Mouse (Mus musculus) kidney, postnatal 0 days (tissue): ENCODE measurements around the gene Gpr63. TPM values are rescaled to one million over a fixed set of nuclear protein-coding genes. Genes with fewer than 3 reads are reported as not detected.
"Not testable (repeated sequence)": the region's sequence is repeated elsewhere in the genome, so short reads cannot be mapped to it uniquely, and the experiment has no call there.

Experiments used
- ATAC-seq: fragments of 200-750 bp; cut with Nextera tagmentation; replicated peaks from 2 replicates; pipeline ENCODE4 v1.8.0; 2017; ENCODE audit warnings: low read depth, moderate number of reproducible peaks, moderate TSS enrichment, moderate library complexity; ENCODE audit not compliant: low FRiP score
- DNase-seq: peaks from one replicate; pipeline ENCODE4 v3.0.0-alpha.2; 2016; ENCODE audit warnings: low spot score
- H3K27ac ChIP-seq: fragments of 300-500 bp; sonication (generic); 2 replicates; pipeline ENCODE4 v1.5.1; 2014; ENCODE audit warnings: mild to moderate bottlenecking
- H3K27me3 ChIP-seq: fragments of 300-500 bp; sonication (generic); 2 replicates; pipeline ENCODE4 v1.6.1; 2014; ENCODE audit warnings: low read length, mixed read lengths; ENCODE audit not compliant: insufficient read depth
- H3K36me3 ChIP-seq: fragments of 300-500 bp; sonication (generic); 2 replicates; pipeline ENCODE4 v1.6.1; 2014; ENCODE audit warnings: low read length, mixed read lengths; ENCODE audit not compliant: insufficient read depth
- H3K4me1 ChIP-seq: fragments of 300-500 bp; sonication (generic); replicated peaks from 2 replicates; pipeline ENCODE4 v1.6.1; 2014; ENCODE audit warnings: antibody characterized with exemption, low read length, mixed read lengths; ENCODE audit not compliant: insufficient read depth
- H3K4me2 ChIP-seq: fragments of 300-500 bp; sonication (generic); 2 replicates; pipeline ENCODE4 v1.6.1; 2014; ENCODE audit warnings: mild to moderate bottlenecking, low read length, moderate library complexity, mixed read lengths
- H3K4me3 ChIP-seq: fragments of 300-500 bp; sonication (generic); replicated peaks from 2 replicates; pipeline ENCODE4 v1.5.1; 2014; ENCODE audit warnings: low read depth, low read length
- H3K9ac ChIP-seq: fragments of 300-500 bp; sonication (generic); 2 replicates; pipeline ENCODE4 v1.6.1; 2014; ENCODE audit warnings: low read depth, low read length
- H3K9me3 ChIP-seq: fragments of 300-500 bp; sonication (generic); replicated peaks from 2 replicates; pipeline ENCODE4 v1.6.1; 2016; ENCODE audit warnings: low read length, inconsistent platforms, mixed read lengths
- CTCF ChIP-seq: IDR thresholded peaks from 2 replicates; pipeline ENCODE4 v1.5.1; 2016; ENCODE audit warnings: antibody characterized with exemption, low read depth, mild to moderate bottlenecking, moderate library complexity
- WGBS: fragments of 180-500 bp; shearing (Covaris S2); extraction: QIAGEN DNeasy Blood & Tissue Kit; methylation state at CpG from one replicate; pipeline ENCODE4 v1.1.7; 2014; 5-methylcytosine and 5-hydroxymethylcytosine counted together
- polyA plus RNA-seq: library from polyadenylated mRNA; unstranded; fragments of >200 nt; fragmentation: Nextera tagmentation; extraction: Ambion mirVana; gene quantifications from 2 replicates; pipeline ENCODE4 v1.2.1, GENCODE M21; 2015

Gene Gpr63
- polyA plus RNA-seq, 1 experiment from 2014 or later: 1.3 TPM

GRCm38 (mm10) chr4:24965918-24966298 is 299 bp upstream of the Gpr63 start:
- DNase-seq (no peak), ATAC-seq (no peak)
- 7% methylated on average over 8 of the region's 8 CpGs for WGBS

GRCm38 (mm10) chr4:24967251-24967650 is 1.0 kb downstream of the Gpr63 start:
- Histone ChIP-seq H3K4me3 (peak overlapping the region; percentile 73), H3K4me1 (peaks cover 3% of the 10 kb centered on the region; the same call in 1 of the 2 replicates), H3K27ac (no peak overlapping the region), H3K9ac (peak overlapping the region; percentile 86; the same call in 1 of the 2 replicates), H3K36me3 (no peaks in the 10 kb centered on the region), H3K4me2 (peak overlapping the region; percentile 77), H3K9me3 (no peaks in the 10 kb centered on the region), H3K27me3 (no peaks in the 10 kb centered on the region)
- TF ChIP-seq CTCF: no peak
- ATAC-seq: no peak
- peak; percentile 7 for DNase-seq
- WGBS: 12% methylated on average over 7 of the region's 7 CpGs

More at GRCm38 (mm10) chr4:24965918-24966298, 299 bp upstream of the Gpr63 start:
- peak overlapping the region; percentile 77 for H3K4me2 ChIP-seq
- peak overlapping the region; percentile 73 for H3K4me3 ChIP-seq
- no peaks in the 10 kb centered on the region for H3K27me3 ChIP-seq
- H3K9me3 ChIP-seq: no peaks in the 10 kb centered on the region
- peak overlapping the region; percentile 86 for H3K9ac ChIP-seq
- no peaks in the 10 kb centered on the region for H3K36me3 ChIP-seq
- H3K4me1 ChIP-seq: peaks cover 3% of the 10 kb centered on the region; the same call in 1 of the 2 replicates
- H3K27ac ChIP-seq: peak overlapping the region; percentile 84; the same call in 1 of the 2 replicates
- TF ChIP-seq CTCF: no peak

- no peaks in the 10 kb centered on the region for H3K4me1 ChIP-seq
- no peak overlapping the region for H3K9ac ChIP-seq
- no peak for TF ChIP-seq CTCF
- H3K4me2 ChIP-seq: no peak overlapping the region
- WGBS: 71% methylated on average over 4 of the region's 4 CpGs
- H3K27ac ChIP-seq: no peak overlapping the region
- no peaks in the 10 kb centered on the region for H3K36me3 ChIP-seq
- no peaks in the 10 kb centered on the region for H3K27me3 ChIP-seq
- DNase-seq (no peak), ATAC-seq (no peak)
- no peak overlapping the region for H3K4me3 ChIP-seq
- no peaks in the 10 kb centered on the region for H3K9me3 ChIP-seq
These were observed 12.4 kb downstream of the Gpr63 start for GRCm38 (mm10) chr4:24978589-24978988.

GRCm38 (mm10) chr4:24985612-24986011 is 19.4 kb downstream of the Gpr63 start:
- ATAC-seq: no peak

GRCm38 (mm10) chr4:24991475-24991874 is 25.3 kb downstream of the Gpr63 start:
- no peaks in the 10 kb centered on the region for H3K9me3 ChIP-seq
- H3K36me3 ChIP-seq: no peaks in the 10 kb centered on the region
- no peak overlapping the region for H3K4me2 ChIP-seq
- no peak for TF ChIP-seq CTCF
- 92% methylated on average over 2 of the region's 2 CpGs for WGBS
- DNase-seq (no peak), ATAC-seq (no peak)
- H3K27ac ChIP-seq: no peak overlapping the region
- no peaks in the 10 kb centered on the region for H3K4me1 ChIP-seq
- H3K4me3 ChIP-seq: no peak overlapping the region
- no peak overlapping the region for H3K9ac ChIP-seq
- H3K27me3 ChIP-seq: no peaks in the 10 kb centered on the region

More at GRCm38 (mm10) chr4:24985612-24986011, 19.4 kb downstream of the Gpr63 start:
- no peaks in the 10 kb centered on the region for H3K36me3 ChIP-seq
- no peak overlapping the region for H3K4me2 ChIP-seq
- H3K4me1 ChIP-seq: no peaks in the 10 kb centered on the region
- no peak for TF ChIP-seq CTCF
- H3K4me3 ChIP-seq: no peak overlapping the region
- H3K27me3 ChIP-seq: no peaks in the 10 kb centered on the region
- DNase-seq: no peak
- WGBS: 84% methylated on average over 5 of the region's 5 CpGs
- no peak overlapping the region for H3K27ac ChIP-seq
- H3K9me3 ChIP-seq: no peaks in the 10 kb centered on the region
- no peak overlapping the region for H3K9ac ChIP-seq

- peaks cover 11% of the 10 kb centered on the region; the same call in 1 of the 2 replicates for H3K36me3 ChIP-seq
- not testable (repeated sequence) for H3K4me2 ChIP-seq, H3K4me3 ChIP-seq, H3K27me3 ChIP-seq, ATAC-seq, H3K9me3 ChIP-seq, H3K9ac ChIP-seq, H3K4me1 ChIP-seq, H3K27ac ChIP-seq, DNase-seq
- 86% methylated on average over 8 of the region's 8 CpGs for WGBS
These were observed 43.1 kb downstream of the Gpr63 start for GRCm38 (mm10) chr4:25009328-25009727.

GRCm38 (mm10) chr4:25011780-25012179 is 45.6 kb downstream of the Gpr63 start:
- H3K4me1 ChIP-seq: no peaks in the 10 kb centered on the region
- H3K4me2 ChIP-seq: no peak overlapping the region
- TF ChIP-seq CTCF: no peak
- no peak overlapping the region for H3K9ac ChIP-seq
- H3K9me3 ChIP-seq: no peaks in the 10 kb centered on the region
- ATAC-seq: no peak
- no peaks in the 10 kb centered on the region for H3K27me3 ChIP-seq
- peaks cover 11% of the 10 kb centered on the region; the same call in 1 of the 2 replicates for H3K36me3 ChIP-seq
- no peak for DNase-seq
- 72% methylated on average over 5 of the region's 5 CpGs for WGBS
- H3K27ac ChIP-seq: no peak overlapping the region
- no peak overlapping the region for H3K4me3 ChIP-seq
